Mouse (Mus musculus) spleen, adult 10 weeks (tissue): ENCODE results near the gene Aqp6. TPM values are rescaled to one million over a fixed set of nuclear protein-coding genes. Genes with fewer than 3 reads are reported as not detected.

Source experiments
- polyA plus RNA-seq: library from polyadenylated mRNA; stranded (reverse); fragments of 350-450 nt; fragmentation: Illumina TruSeq; extraction: RNeasy Lipid Tissue Mini Kit (QIAGEN cat#74804); gene quantifications from one replicate; pipeline ENCODE4 v1.2.3, GENCODE M21; 2015; ENCODE audit warnings: low replicate concordance; ENCODE audit not compliant: insufficient read depth

Aqp6 gene
- not detected for polyA plus RNA-seq

GRCm38 (mm10) chr15:99600986-99601822 is at the start of gene Aqp6:
Aqp6 (plus strand) TSS chr15:99601400.

GRCm38 (mm10) chr15:99578802-99579485 is 22.3 kb upstream of the Aqp6 start, which contains the start of gene Aqp2:
Aqp2 (plus strand) TSS chr15:99579055.

GRCm38 (mm10) chr15:99590429-99591084 is 10.6 kb upstream of the Aqp6 start, which contains the start of gene Aqp5:
Aqp5 (plus strand) TSS chr15:99590782.

GRCm38 (mm10) chr15:99651163-99651872 is 50.1 kb downstream of the Aqp6 start, which contains the start of gene Racgap1:
Racgap1 (minus strand) TSS chr15:99651656.

Other genes with a start within 250 kb of the Aqp6 start
- 32.1 TPM for gene Fmnl3, start 230.9 kb upstream of the Aqp6 start, polyA plus RNA-seq
- gene Tmbim6, start 208.5 kb upstream of the Aqp6 start, polyA plus RNA-seq = 203 TPM
- 1.4 TPM for gene Nckap5l, start 143.7 kb upstream of the Aqp6 start, polyA plus RNA-seq
- gene Bcdin3d, start 126.7 kb upstream of the Aqp6 start, polyA plus RNA-seq = 7.1 TPM
- gene Faim2, start 73.2 kb upstream of the Aqp6 start, polyA plus RNA-seq = not detected
- gene Aqp2, start 22.3 kb upstream of the Aqp6 start, polyA plus RNA-seq = not detected
- gene Aqp5, start 10.6 kb upstream of the Aqp6 start, polyA plus RNA-seq = not detected
- gene Racgap1, start 50.3 kb downstream of the Aqp6 start, polyA plus RNA-seq = 26.0 TPM
- gene Asic1, start 69.0 kb downstream of the Aqp6 start, polyA plus RNA-seq = 1.6 TPM
- 28.5 TPM for gene Smarcd1, start 100.7 kb downstream of the Aqp6 start, polyA plus RNA-seq
- gene Gm17349, start 104.1 kb downstream of the Aqp6 start, polyA plus RNA-seq = not detected
- gene Gpd1, start 116.1 kb downstream of the Aqp6 start, polyA plus RNA-seq = 1.8 TPM
- 30.0 TPM for gene Cox14, start 124.2 kb downstream of the Aqp6 start, polyA plus RNA-seq
- gene Cers5, start 171.5 kb downstream of the Aqp6 start, polyA plus RNA-seq = 67.1 TPM